Mouse (Mus musculus): ENCODE measurements around the gene Nbr1. TPM values are rescaled to one million over a fixed set of nuclear protein-coding genes. Genes with fewer than 3 reads are reported as not detected.

Nbr1 gene
- polyA plus RNA-seq (2015; fragmentation: Nextera tagmentation; extraction: Ambion mirVana), result 57.2 and 58.7 TPM in 2 replicates

GRCm38 (mm10) chr11:101551751-101552475 is at the start of gene Nbr1, which contains the start of gene Brca1:
Nbr1 (plus strand) TSS chr11:101552149.
Brca1 (minus strand) TSS chr11:101551955.
- DNase-seq (ENCODE audit: low spot score), result peak; percentile 99
- peak; percentile 82 for ATAC-seq
- Histone ChIP-seq H3K4me3 (ENCODE audit: low read depth, low read length) (peak within 1 kb of the TSS; percentile 83), H3K36me3 (ENCODE audit: insufficient read depth, low read length) (no peaks in the 10 kb centered on the region), H3K4me1 (ENCODE audit: insufficient read depth, low read depth, low read length) (peaks cover 5% of the 10 kb centered on the region; the same call in 1 of the 2 replicates), H3K27me3 (replicated peaks; ENCODE audit: insufficient read depth, low read length) (no peaks in the 10 kb centered on the region), H3K9me3 (ENCODE audit: low read length) (no peaks in the 10 kb centered on the region), H3K4me2 (replicated peaks; ENCODE audit: low read depth, low read length) (peak within 1 kb of the TSS; percentile 81), H3K9ac (replicated peaks; ENCODE audit: low read depth) (peak within 1 kb of the TSS; percentile 93), H3K27ac (ENCODE audit: low read length) (peak within 1 kb of the TSS; percentile 97)
- TF ChIP-seq CTCF (IDR thresholded peaks at IDR 0.05), result no peak
- peak; percentile 40; the same call in 1 of the 2 replicates for TF ChIP-seq EP300 (IDR thresholded peaks at IDR 0.05)
- WGBS, result under 1% methylated on average over 43 of the region's 43 CpGs

- H3K4me2 ChIP-seq (replicated peaks; ENCODE audit: low read depth, low read length), result no peak overlapping the region
- no peak overlapping the region for H3K4me3 ChIP-seq (ENCODE audit: low read depth, low read length)
- no peak overlapping the region for H3K9ac ChIP-seq (replicated peaks; ENCODE audit: low read depth)
- no peak for ATAC-seq
- H3K27ac ChIP-seq (ENCODE audit: low read length), result no peak overlapping the region
- no peaks in the 10 kb centered on the region for H3K27me3 ChIP-seq (replicated peaks; ENCODE audit: insufficient read depth, low read length)
- no peaks in the 10 kb centered on the region for H3K9me3 ChIP-seq (ENCODE audit: low read length)
- no peak for DNase-seq (ENCODE audit: low spot score)
- no peaks in the 10 kb centered on the region for H3K4me1 ChIP-seq (ENCODE audit: insufficient read depth, low read depth, low read length)
- WGBS, result 87% methylated on average over 5 of the region's 5 CpGs
- TF ChIP-seq CTCF (IDR thresholded peaks at IDR 0.05) (no peak), EP300 (IDR thresholded peaks at IDR 0.05) (no peak)
- no peaks in the 10 kb centered on the region; the same call in 1 of the 2 replicates for H3K36me3 ChIP-seq (ENCODE audit: insufficient read depth, low read length)
Observed at GRCm38 (mm10) chr11:101506269-101506780, 45.6 kb upstream of the Nbr1 start.

GRCm38 (mm10) chr11:101507090-101507489 is 44.9 kb upstream of the Nbr1 start:
- Histone ChIP-seq H3K9me3 (ENCODE audit: low read length) (no peaks in the 10 kb centered on the region), H3K4me1 (ENCODE audit: insufficient read depth, low read depth, low read length) (no peaks in the 10 kb centered on the region), H3K4me2 (replicated peaks; ENCODE audit: low read depth, low read length) (no peak overlapping the region), H3K27ac (ENCODE audit: low read length) (no peak overlapping the region), H3K4me3 (ENCODE audit: low read depth, low read length) (no peak overlapping the region), H3K27me3 (replicated peaks; ENCODE audit: insufficient read depth, low read length) (no peaks in the 10 kb centered on the region), H3K9ac (replicated peaks; ENCODE audit: low read depth) (no peak overlapping the region), H3K36me3 (ENCODE audit: insufficient read depth, low read length) (no peaks in the 10 kb centered on the region; the same call in 1 of the 2 replicates)
- DNase-seq (ENCODE audit: low spot score), result peak; percentile 10
- TF ChIP-seq EP300 (IDR thresholded peaks at IDR 0.05) (no peak), CTCF (IDR thresholded peaks at IDR 0.05) (no peak)
- no peak for ATAC-seq
- WGBS, result 87% methylated on average over 7 of the region's 7 CpGs

- Histone ChIP-seq H3K27me3 (replicated peaks; ENCODE audit: insufficient read depth, low read length) (no peaks in the 10 kb centered on the region), H3K36me3 (ENCODE audit: insufficient read depth, low read length) (no peaks in the 10 kb centered on the region), H3K4me3 (ENCODE audit: low read depth, low read length) (no peak overlapping the region), H3K27ac (ENCODE audit: low read length) (no peak overlapping the region), H3K9me3 (ENCODE audit: low read length) (no peaks in the 10 kb centered on the region), H3K4me1 (ENCODE audit: insufficient read depth, low read depth, low read length) (no peaks in the 10 kb centered on the region), H3K9ac (replicated peaks; ENCODE audit: low read depth) (no peak overlapping the region), H3K4me2 (replicated peaks; ENCODE audit: low read depth, low read length) (no peak overlapping the region)
- WGBS, result 79% methylated on average over 5 of the region's 5 CpGs
- TF ChIP-seq EP300 (IDR thresholded peaks at IDR 0.05) (no peak), CTCF (IDR thresholded peaks at IDR 0.05) (peak; percentile 28)
- ATAC-seq (no peak), DNase-seq (ENCODE audit: low spot score) (no peak)
Observed at GRCm38 (mm10) chr11:101518937-101519336, 33.0 kb upstream of the Nbr1 start.

GRCm38 (mm10) chr11:101519364-101519763 is 32.6 kb upstream of the Nbr1 start:
- Histone ChIP-seq H3K4me2 (replicated peaks; ENCODE audit: low read depth, low read length) (no peak overlapping the region), H3K4me1 (ENCODE audit: insufficient read depth, low read depth, low read length) (no peaks in the 10 kb centered on the region), H3K9ac (replicated peaks; ENCODE audit: low read depth) (no peak overlapping the region), H3K36me3 (ENCODE audit: insufficient read depth, low read length) (no peaks in the 10 kb centered on the region), H3K27ac (ENCODE audit: low read length) (no peak overlapping the region), H3K27me3 (replicated peaks; ENCODE audit: insufficient read depth, low read length) (no peaks in the 10 kb centered on the region), H3K9me3 (ENCODE audit: low read length) (no peaks in the 10 kb centered on the region), H3K4me3 (ENCODE audit: low read depth, low read length) (no peak overlapping the region)
- DNase-seq (ENCODE audit: low spot score) (no peak), ATAC-seq (no peak)
- 88% methylated on average over 6 of the region's 6 CpGs for WGBS
- TF ChIP-seq CTCF (IDR thresholded peaks at IDR 0.05) (no peak), EP300 (IDR thresholded peaks at IDR 0.05) (no peak)

- Histone ChIP-seq H3K4me1 (ENCODE audit: insufficient read depth, low read depth, low read length) (no peaks in the 10 kb centered on the region), H3K27me3 (replicated peaks; ENCODE audit: insufficient read depth, low read length) (no peaks in the 10 kb centered on the region), H3K36me3 (ENCODE audit: insufficient read depth, low read length) (no peaks in the 10 kb centered on the region), H3K27ac (ENCODE audit: low read length) (no peak overlapping the region), H3K4me3 (ENCODE audit: low read depth, low read length) (no peak overlapping the region), H3K9me3 (ENCODE audit: low read length) (no peaks in the 10 kb centered on the region), H3K9ac (replicated peaks; ENCODE audit: low read depth) (no peak overlapping the region), H3K4me2 (replicated peaks; ENCODE audit: low read depth, low read length) (no peak overlapping the region)
- TF ChIP-seq CTCF (IDR thresholded peaks at IDR 0.05), result no peak
- no peak for TF ChIP-seq EP300 (IDR thresholded peaks at IDR 0.05)
- DNase-seq (ENCODE audit: low spot score) (no peak), ATAC-seq (no peak)
- 84% methylated on average over 8 of the region's 8 CpGs for WGBS
Observed at GRCm38 (mm10) chr11:101524446-101524845, 27.5 kb upstream of the Nbr1 start.

All from lung, postnatal 0 days (tissue).